Mouse (Mus musculus) forebrain, embryonic 15.5 days (tissue): ENCODE results near the gene Pnrc2. TPM values are rescaled to one million over a fixed set of nuclear protein-coding genes. Genes with fewer than 3 reads are reported as not detected.

Source experiments
- ATAC-seq: fragments of 200-750 bp; cut with Nextera tagmentation; replicated peaks from 2 replicates; pipeline ENCODE4 v1.8.0; 2017; ENCODE audit warnings: mild to moderate bottlenecking, moderate TSS enrichment, moderate library complexity
- H3K27ac ChIP-seq: fragments of 300-500 bp; sonication (generic); replicated peaks from 2 replicates; pipeline ENCODE4 v1.5.1; 2015; ENCODE audit warnings: mild to moderate bottlenecking, inconsistent platforms
- H3K27me3 ChIP-seq: fragments of 300-500 bp; sonication (generic); 2 replicates; pipeline ENCODE4 v1.6.1; 2015; ENCODE audit warnings: inconsistent platforms
- H3K36me3 ChIP-seq: fragments of 300-500 bp; sonication (generic); 2 replicates; pipeline ENCODE4 v1.6.1; 2015; ENCODE audit warnings: mild to moderate bottlenecking, inconsistent platforms
- H3K4me1 ChIP-seq: fragments of 300-500 bp; sonication (generic); 2 replicates; pipeline ENCODE4 v1.6.1; 2015; ENCODE audit warnings: inconsistent platforms
- H3K4me2 ChIP-seq: fragments of 300-500 bp; sonication (generic); replicated peaks from 2 replicates; pipeline ENCODE4 v1.6.1; 2015; ENCODE audit warnings: mild to moderate bottlenecking, inconsistent platforms
- H3K4me3 ChIP-seq: fragments of 300-500 bp; sonication (generic); 2 replicates; pipeline ENCODE4 v1.5.1; 2015; ENCODE audit warnings: mild to moderate bottlenecking, inconsistent platforms
- H3K9ac ChIP-seq: fragments of 300-500 bp; sonication (generic); replicated peaks from 2 replicates; pipeline ENCODE4 v1.6.1; 2015; ENCODE audit warnings: mild to moderate bottlenecking, inconsistent platforms
- H3K9me3 ChIP-seq: fragments of 300-500 bp; sonication (generic); 2 replicates; pipeline ENCODE4 v1.6.1; 2016; ENCODE audit warnings: inconsistent platforms
- WGBS: fragments of 180-500 bp; shearing (Covaris S2); methylation state at CpG from one replicate; pipeline ENCODE4 v1.1.7; 2015; ENCODE audit warnings: mixed read lengths; 5-methylcytosine and 5-hydroxymethylcytosine counted together
- polyA plus RNA-seq: library from polyadenylated mRNA; unstranded; fragments of >200 nt; fragmentation: Nextera tagmentation; extraction: Ambion mirVana; gene quantifications from 2 replicates; pipeline ENCODE4 v1.2.1, GENCODE M21; 2015

Pnrc2 gene
- polyA plus RNA-seq, 1 experiment from 2014 or later = 134 TPM

DNA sequence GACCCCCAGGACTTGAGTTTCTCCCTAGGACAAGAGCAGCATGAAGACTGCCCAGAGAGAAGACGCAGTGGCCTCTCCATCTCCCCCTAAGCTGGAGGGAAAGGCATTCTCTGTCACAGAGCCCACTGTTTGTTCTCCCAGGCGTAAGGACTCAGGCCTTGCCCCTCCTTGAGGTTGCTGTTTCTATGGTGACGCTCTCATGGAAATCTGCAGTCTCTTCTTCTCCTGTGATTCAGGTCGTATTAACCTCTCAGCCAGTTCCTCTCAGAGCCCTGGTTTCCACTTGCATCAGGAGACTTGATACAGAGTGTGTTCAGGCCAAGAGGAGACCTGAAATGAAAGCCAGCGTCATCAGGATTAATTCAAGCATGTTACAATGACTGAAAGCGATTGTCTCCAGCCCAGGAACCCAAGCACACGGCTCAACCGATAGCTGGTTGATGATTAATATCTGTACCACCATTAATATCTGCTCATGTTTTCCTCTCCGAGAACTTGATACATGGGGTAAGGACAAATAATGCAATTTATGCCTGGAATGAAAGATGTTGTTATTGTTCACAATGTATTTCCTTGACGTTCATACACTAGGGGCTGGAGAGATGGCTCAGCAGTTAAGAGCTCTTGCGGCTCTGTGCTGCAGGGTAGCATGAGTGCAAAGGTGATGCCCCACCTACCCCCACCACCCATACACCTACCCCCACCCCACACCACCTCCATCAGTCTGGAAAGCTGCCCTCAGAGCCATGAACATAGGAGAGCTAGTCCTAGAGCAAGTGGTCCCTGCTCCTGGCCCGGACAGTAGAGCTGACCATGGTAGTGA, 40.1 kb downstream of the Pnrc2 start:
- Histone ChIP-seq H3K4me2 (no peak overlapping the region), H3K27me3 (no peaks in the 10 kb centered on the region), H3K9me3 (no peaks in the 10 kb centered on the region), H3K4me3 (no peak overlapping the region), H3K27ac (peak overlapping the region; percentile 65), H3K36me3 (no peaks in the 10 kb centered on the region), H3K4me1 (peaks cover 27% of the 10 kb centered on the region), H3K9ac (peak overlapping the region; percentile 20; the same call in 1 of the 2 replicates)
- peak; percentile 55 for ATAC-seq
- WGBS = 39% methylated on average over 12 of the region's 12 CpGs

DNA sequence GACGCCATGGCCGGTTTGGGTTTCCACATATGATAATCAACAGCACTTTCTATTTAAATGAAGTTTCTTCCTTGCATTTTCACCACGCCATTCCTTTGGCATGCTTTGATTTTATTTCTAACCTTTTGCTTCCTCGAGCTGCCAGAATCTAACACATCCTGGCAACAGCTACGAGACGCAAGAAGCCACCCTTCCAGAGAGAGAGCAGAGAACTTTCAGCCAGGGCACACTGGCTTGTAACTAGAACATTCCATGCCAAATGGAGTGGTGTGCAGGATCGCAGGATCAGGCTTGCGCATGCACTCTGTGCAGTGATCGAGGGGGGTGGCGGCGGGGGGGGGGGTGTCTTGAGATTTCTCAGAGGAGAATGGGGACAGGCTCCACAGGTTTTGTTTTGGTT, 41.6 kb downstream of the Pnrc2 start:
- WGBS = 76% methylated on average over 11 of the region's 11 CpGs
- H3K36me3 ChIP-seq = no peaks in the 10 kb centered on the region
- H3K9ac ChIP-seq = no peak overlapping the region
- no peak overlapping the region for H3K4me3 ChIP-seq
- peaks cover 30% of the 10 kb centered on the region for H3K4me1 ChIP-seq
- 0 out of 2 replicates have a peak overlapping the region, but pooled peaks have one; percentile 35 for H3K27ac ChIP-seq
- H3K9me3 ChIP-seq = no peaks in the 10 kb centered on the region
- no peak for ATAC-seq
- no peaks in the 10 kb centered on the region for H3K27me3 ChIP-seq
- no peak overlapping the region for H3K4me2 ChIP-seq

DNA sequence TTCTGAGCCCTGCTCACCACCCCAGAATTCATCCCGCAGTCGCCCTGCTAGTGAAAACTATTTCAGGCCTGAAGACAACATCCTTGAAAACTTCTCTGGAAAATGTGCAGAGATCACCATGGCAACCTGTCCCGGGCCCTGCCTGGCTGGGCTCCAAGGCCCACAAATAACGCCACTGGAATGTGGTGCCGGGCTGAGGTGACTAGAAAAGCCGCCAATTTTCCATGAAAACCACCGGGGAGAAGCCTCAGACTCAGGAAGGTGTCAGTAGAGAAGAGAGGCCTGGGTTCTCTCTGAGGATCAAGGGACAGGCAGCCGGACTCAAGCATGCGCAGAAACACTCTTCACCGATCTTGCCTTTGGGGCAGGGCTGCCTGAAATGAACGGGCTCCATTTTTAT, 45.2 kb downstream of the Pnrc2 start:
- Histone ChIP-seq H3K9me3 (no peaks in the 10 kb centered on the region), H3K4me2 (peak overlapping the region; percentile 24; the same call in 1 of the 2 replicates), H3K27me3 (no peaks in the 10 kb centered on the region), H3K4me3 (no peak overlapping the region), H3K4me1 (peaks cover 21% of the 10 kb centered on the region), H3K36me3 (no peaks in the 10 kb centered on the region), H3K27ac (peak overlapping the region; percentile 64), H3K9ac (no peak overlapping the region)
- ATAC-seq = no peak
- WGBS = 14% methylated on average over 11 of the region's 11 CpGs

DNA sequence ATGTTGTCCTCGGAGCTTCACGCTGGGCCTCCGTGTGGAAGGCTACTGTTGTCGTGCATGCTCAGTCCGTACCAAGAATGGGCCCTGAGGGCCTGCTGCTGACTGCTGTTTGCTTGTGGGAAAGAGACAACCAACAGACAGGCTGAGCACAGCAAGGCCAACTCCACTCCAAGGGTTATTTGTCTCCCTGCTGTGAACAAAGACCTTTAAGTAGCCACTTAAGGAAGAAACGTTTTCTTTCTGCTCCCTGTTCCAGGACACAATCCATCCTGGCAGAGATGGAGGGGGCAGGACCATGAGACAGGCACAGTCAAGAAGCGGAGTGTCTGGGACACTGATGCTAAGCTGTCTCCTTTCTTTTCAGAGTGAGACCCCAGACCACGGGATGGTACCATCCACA, 49.4 kb downstream of the Pnrc2 start:
- no peaks in the 10 kb centered on the region for H3K27me3 ChIP-seq
- H3K4me2 ChIP-seq = no peak overlapping the region
- no peak overlapping the region for H3K9ac ChIP-seq
- WGBS = 39% methylated on average over 8 of the region's 8 CpGs
- ATAC-seq = no peak
- H3K4me3 ChIP-seq = no peak overlapping the region
- no peaks in the 10 kb centered on the region for H3K36me3 ChIP-seq
- no peak overlapping the region for H3K27ac ChIP-seq
- no peaks in the 10 kb centered on the region for H3K9me3 ChIP-seq
- H3K4me1 ChIP-seq = peaks cover 9% of the 10 kb centered on the region

- Histone ChIP-seq H3K36me3 (no peaks in the 10 kb centered on the region), H3K9ac (no peak overlapping the region), H3K4me1 (peaks cover under 1% of the 10 kb centered on the region), H3K4me3 (no peak overlapping the region), H3K27me3 (no peaks in the 10 kb centered on the region), H3K4me2 (no peak overlapping the region), H3K27ac (no peak overlapping the region), H3K9me3 (no peaks in the 10 kb centered on the region)
- 71% methylated on average over 2 of the region's 2 CpGs for WGBS
- ATAC-seq = no peak
Observed at GRCm38 (mm10) chr4:135823298-135823697, 50.4 kb downstream of the Pnrc2 start.

GRCm38 (mm10) chr4:135821772-135822171, 51.9 kb downstream of the Pnrc2 start:
- no peaks in the 10 kb centered on the region for H3K4me1 ChIP-seq
- H3K9ac ChIP-seq = no peak overlapping the region
- no peak overlapping the region for H3K27ac ChIP-seq
- H3K36me3 ChIP-seq = no peaks in the 10 kb centered on the region
- no peaks in the 10 kb centered on the region for H3K9me3 ChIP-seq
- no peak overlapping the region for H3K4me2 ChIP-seq
- 90% methylated on average over 4 of the region's 4 CpGs for WGBS
- no peak overlapping the region for H3K4me3 ChIP-seq
- no peaks in the 10 kb centered on the region for H3K27me3 ChIP-seq
- ATAC-seq = no peak

Other genes with a start within 250 kb of the Pnrc2 start
- gene Ifnlr1, start 187.6 kb downstream of the Pnrc2 start, polyA plus RNA-seq = 0.23 and 0.24 TPM in 2 replicates
- gene Il22ra1, start 145.7 kb downstream of the Pnrc2 start, polyA plus RNA-seq = not detected in 2 replicates
- 0.09 and 0.36 TPM in 2 replicates for gene Myom3, start 114.1 kb downstream of the Pnrc2 start, polyA plus RNA-seq
- 257 and 272 TPM in 2 replicates for gene Srsf10, start 18.1 kb downstream of the Pnrc2 start, polyA plus RNA-seq
- 0.08 and 0.13 TPM in 2 replicates for gene Cnr2, start 21.5 kb upstream of the Pnrc2 start, polyA plus RNA-seq
- 50.9 and 56.7 TPM in 2 replicates for gene Fuca1, start 46.9 kb upstream of the Pnrc2 start, polyA plus RNA-seq
- gene Hmgcl, start 72.6 kb upstream of the Pnrc2 start, polyA plus RNA-seq = 61.3 and 66.6 TPM in 2 replicates
- gene Gale, start 89.9 kb upstream of the Pnrc2 start, polyA plus RNA-seq = 35.2 and 35.6 TPM in 2 replicates
- gene Lypla2, start 98.8 kb upstream of the Pnrc2 start, polyA plus RNA-seq = 180 and 188 TPM in 2 replicates
- gene Pithd1, start 113.4 kb upstream of the Pnrc2 start, polyA plus RNA-seq = 52.1 and 55.3 TPM in 2 replicates
- gene Eloa, start 147.9 kb upstream of the Pnrc2 start, polyA plus RNA-seq = 30.5 and 32.6 TPM in 2 replicates
- 302 and 341 TPM in 2 replicates for gene Rpl11, start 179.6 kb upstream of the Pnrc2 start, polyA plus RNA-seq